Mouse (Mus musculus): ENCODE data around the gene Fam214b.

- TF ChIP-seq CTCF (IDR thresholded peaks at IDR 0.05; ENCODE audit: low read depth, low read length) (no peak), GATA1 (IDR thresholded peaks at IDR 0.05; ENCODE audit: borderline replicate concordance, low read length) (no peak), TAL1 (conservative IDR thresholded peaks at IDR 0.05; ENCODE audit: low read depth, low read length) (no peak), POLR2AphosphoS5 (IDR thresholded peaks at IDR 0.05; ENCODE audit: insufficient replicate concordance, low read depth, low read length) (no peak)
Measured at GRCm38 (mm10) chr4:43004951-43005350, 41.1 kb downstream of the Fam214b start.
